Mouse (Mus musculus): ENCODE data around the gene Ndufv1.
"Not testable (repeated sequence)": the region's sequence is repeated elsewhere in the genome, so short reads cannot be mapped to it uniquely, and the experiment has no call there.

Gene Ndufv1

DNA sequence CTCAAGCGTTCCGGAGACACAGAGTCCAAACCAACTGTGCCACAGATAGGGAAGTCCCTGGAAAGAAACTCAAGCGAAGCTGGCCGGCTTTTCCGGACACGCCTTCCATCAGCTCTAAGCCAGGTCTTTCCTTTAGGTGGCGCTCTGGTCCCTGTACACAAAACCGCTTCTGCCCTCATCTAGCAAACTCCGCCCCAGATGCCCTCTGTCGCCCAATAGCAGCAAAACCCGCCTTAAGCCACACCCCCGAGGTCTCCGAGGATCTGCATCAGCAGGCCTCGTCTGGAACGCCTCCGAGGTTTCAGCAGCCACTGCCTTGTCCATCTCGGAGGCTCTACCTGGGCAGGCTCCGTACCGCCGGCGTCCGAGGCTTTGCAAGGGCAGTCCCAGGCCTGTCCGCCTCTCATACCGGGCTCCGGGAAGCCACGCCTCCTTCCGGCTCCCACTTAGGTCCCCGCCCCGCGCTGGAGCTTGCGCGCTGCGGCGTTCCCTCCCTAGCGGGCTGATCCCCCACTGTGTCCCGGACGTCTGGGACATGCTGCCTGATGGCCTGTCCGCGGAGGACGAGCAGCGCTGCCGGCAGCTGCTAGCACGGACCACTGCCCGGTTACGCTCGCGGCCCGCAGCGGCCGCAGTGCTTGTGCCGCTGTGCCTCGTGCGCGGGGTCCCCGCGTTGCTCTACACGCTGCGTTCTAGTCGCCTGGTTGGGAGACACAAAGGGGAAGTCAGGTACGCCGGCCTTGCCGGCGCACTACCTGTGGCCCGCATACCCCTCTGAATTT, 12.3 kb downstream of the Ndufv1 start, which contains the start of the genes Nudt8 and Gm49405:
Gene Nudt8, plus strand, starts transcription at position 462 of the 782 bp plus-strand sequence.
Gene Gm49405, plus strand, starts transcription at position 508 of the 782 bp plus-strand sequence.
- peak; percentile 99 for DNase-seq

DNA sequence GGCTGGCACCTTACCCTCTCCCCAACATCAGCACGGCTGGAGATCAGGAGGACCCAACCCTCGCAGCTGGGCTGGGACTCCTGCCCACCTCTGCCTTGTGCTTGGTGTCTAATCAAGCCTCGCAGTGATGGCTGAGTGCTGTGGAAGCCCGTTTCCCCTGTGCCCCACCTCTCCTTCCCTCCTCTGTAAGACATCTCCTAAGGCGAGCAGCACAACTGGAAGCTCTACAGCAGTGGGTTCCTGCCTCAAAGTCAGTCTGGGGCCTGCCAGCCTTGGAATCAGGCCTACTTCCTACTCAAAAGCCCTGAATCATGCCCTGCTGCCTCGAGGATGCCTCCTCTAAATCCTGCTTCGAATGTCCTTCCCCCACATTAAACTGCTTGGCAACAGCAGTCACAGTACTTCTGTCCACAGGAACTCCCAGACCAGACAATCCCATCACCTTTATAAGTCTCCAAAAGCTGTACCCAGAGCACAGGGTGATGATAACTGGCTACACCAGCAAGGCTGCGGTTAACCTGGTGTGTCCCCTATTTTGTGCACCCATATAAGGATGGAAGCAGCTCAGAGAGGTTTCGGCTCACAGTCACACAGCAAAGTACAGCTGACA, 13.4 kb downstream of the Ndufv1 start:
- peak; percentile 16 for DNase-seq

DNA sequence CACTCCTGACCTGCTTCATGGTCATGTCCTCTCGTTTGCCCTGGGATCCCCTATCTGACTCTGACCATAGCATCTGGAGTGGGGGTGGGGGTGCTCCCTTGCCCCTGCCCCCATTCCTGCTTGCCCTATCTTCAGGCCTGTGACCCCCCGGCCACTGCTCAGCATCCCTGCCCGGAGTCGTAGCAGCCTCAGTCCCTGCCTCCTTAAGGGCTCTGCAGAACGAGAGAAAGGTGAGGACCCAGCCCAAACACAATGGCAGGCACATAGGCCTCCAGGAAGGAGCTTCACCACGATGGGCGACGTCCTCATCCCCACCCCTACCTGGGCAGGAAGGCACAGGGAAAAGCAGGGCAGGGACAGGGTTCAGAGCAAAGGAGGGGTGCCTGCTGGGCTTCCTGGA, 14.3 kb downstream of the Ndufv1 start:
- DNase-seq = no peak

GRCm38 (mm10) chr19:3997231-3997630, 15.4 kb downstream of the Ndufv1 start:
- DNase-seq = peak; percentile 15

- peak; percentile 28 for DNase-seq
Observed at GRCm38 (mm10) chr19:3996747-3997146, 15.9 kb downstream of the Ndufv1 start.

- DNase-seq = no peak
Observed at GRCm38 (mm10) chr19:3996106-3996505, 16.5 kb downstream of the Ndufv1 start.

DNA sequence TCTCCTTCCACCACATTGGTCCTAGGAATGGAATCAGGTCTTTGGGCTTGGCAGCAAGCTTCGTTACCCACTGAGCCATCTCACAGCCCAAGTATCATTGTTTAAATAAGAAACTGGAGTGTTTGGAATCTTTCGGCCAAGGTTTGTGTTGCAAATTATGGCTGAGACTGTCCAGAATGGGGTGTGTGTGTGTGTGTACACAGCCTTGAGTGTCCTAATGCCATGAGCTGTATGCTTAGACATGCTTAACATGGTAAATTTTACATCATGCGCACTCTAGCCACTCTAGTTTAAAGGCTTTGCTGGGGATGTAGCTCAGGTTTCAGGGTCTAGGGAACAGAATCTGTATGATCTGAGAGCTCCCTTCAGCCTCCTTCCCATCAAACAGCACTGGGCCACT, 17.1 kb downstream of the Ndufv1 start:
- no peak for DNase-seq

GRCm38 (mm10) chr19:3994932-3995331, 17.7 kb downstream of the Ndufv1 start:
- DNase-seq = no peak

- DNase-seq = peak; percentile 20
Observed at GRCm38 (mm10) chr19:3992416-3992815, 20.2 kb downstream of the Ndufv1 start, which contains the start of gene Tbx10. TSS of gene Tbx10 (plus strand) at chr19:3992752.

GRCm38 (mm10) chr19:3991966-3992365, 20.6 kb downstream of the Ndufv1 start:
- peak; percentile 17 for DNase-seq

- peak; percentile 29 for DNase-seq
Observed at GRCm38 (mm10) chr19:3991562-3991961, 21.0 kb downstream of the Ndufv1 start.

DNA sequence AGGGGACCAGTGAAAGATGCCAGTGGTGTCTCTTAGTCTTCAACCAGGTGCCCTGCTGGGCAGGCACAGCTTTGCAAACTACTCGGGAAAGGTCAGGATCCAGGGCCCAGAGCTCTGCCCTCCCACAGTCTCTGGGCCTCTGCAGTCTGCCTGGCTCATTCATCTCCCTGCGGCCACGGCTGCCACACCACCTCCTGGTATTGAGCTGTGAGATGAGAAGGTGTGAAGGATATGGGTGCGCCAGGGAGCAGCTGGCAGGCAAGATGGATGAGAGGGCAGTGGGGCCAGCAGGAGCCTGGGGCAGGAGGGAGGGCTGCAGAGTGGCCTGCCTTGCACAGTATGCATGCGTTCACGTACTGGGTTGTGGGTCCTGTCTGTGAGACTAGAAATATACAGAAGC, 21.8 kb downstream of the Ndufv1 start:
- DNase-seq = peak; percentile 16

- peak; percentile 14 for DNase-seq
Observed at GRCm38 (mm10) chr19:3988750-3989149, 23.9 kb downstream of the Ndufv1 start.

DNA sequence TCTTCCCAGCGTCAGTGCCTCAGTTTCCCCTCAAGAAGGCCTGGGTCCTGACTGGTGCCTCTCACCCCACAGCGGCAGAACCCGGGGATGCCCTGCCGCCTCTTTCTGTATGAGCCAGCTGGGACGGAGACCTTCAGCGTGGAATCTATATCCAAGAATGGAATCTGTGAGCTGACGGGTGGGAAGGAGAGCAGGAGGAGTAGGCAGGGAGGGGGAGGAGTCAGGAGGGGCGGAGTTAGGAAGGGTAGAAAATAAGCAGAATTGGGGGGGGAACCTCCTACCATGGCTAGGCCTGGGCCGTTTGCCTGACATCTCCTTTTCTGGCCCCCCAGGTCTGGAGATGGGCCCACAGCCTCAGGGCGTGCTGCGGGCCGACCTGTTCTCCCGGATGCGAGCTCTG, 24.5 kb downstream of the Ndufv1 start:
- DNase-seq = peak; percentile 18

- peak; percentile 95 for DNase-seq
Observed at GRCm38 (mm10) chr19:3986334-3986733, 26.3 kb downstream of the Ndufv1 start, which contains the start of gene Acy3. TSS of gene Acy3 (plus strand) at chr19:3986570.

DNA sequence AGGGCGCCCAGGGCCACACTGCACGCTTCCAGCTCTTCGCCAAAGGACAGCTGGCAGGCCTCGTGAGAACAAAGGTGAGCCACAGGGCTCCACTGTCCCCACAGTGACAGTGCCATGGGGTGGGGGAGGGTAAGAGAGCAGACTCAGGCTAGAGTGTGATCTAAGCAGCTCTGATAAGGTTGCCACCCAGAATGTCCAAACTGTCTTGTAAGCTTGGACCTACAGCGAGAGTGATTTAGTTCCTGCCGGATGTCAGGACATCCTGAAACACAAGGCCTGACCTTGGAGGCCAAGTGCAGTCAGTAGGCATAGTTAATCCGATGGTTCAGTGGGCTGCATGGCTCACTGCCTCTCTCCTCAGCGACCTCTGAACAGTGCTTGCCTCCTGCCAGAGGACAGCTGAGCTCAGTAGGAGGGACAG, 27.3 kb downstream of the Ndufv1 start:
- peak; percentile 84 for DNase-seq

DNA sequence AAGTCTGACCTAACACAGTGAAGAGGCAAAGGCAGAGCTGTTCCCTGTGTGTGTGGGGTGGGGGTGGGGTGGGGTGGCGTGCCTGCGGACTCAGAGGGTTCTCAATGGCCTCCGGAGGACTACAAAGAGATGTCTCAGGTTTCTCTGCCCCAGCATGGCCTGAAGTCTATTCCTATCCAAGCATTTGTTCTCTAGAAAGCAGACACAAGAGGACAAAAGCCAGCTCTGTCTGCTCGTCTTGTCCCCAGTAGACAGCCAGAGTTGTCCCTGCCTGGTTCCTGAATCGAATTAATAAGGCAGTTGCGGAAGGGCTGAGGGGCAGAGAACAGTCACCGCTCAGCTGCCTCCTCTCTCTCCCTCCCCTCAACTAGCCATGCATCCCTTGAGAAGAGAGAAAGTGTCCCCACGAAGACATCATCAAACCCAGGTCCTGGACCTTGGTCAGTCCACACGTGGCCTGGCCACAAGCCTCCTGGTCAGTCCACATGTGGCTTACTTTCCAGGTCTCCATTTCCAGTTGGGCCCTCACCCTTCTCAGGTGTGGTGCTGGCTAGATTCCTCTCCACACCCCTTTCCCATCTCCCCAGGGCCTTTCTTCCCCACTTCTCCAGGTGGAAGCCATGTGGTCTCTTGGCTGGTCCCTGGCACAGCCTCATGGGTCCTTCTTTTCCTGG, 28.9 kb downstream of the Ndufv1 start:
- DNase-seq = peak; percentile 39

DNA sequence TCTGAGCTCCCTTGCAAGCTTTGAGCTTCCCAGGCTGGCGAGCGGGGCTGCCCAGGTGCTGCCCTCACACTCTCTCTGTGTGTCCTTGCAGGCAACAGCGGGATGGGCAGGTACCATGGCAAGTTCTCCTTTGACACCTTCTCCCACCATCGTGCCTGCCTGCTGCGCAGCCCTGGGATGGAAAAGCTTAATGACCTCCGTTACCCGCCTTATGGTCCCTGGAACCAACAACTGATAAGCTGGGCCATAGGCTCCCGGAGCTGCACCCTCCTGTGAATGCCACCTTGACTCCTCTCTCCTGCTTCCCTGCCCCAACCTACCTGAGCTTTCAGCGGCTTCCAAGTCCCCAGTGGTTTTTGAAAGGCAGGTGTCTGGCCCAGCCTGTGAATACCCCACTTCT, 31.7 kb downstream of the Ndufv1 start:
- DNase-seq = no peak

GRCm38 (mm10) chr19:3980309-3980708, 32.3 kb downstream of the Ndufv1 start:
- DNase-seq = peak; percentile 81

GRCm38 (mm10) chr19:3975866-3976265, 36.7 kb downstream of the Ndufv1 start:
- no peak for DNase-seq

- not testable (repeated sequence) for DNase-seq
Observed at GRCm38 (mm10) chr19:3974608-3975007, 38.0 kb downstream of the Ndufv1 start.

DNA sequence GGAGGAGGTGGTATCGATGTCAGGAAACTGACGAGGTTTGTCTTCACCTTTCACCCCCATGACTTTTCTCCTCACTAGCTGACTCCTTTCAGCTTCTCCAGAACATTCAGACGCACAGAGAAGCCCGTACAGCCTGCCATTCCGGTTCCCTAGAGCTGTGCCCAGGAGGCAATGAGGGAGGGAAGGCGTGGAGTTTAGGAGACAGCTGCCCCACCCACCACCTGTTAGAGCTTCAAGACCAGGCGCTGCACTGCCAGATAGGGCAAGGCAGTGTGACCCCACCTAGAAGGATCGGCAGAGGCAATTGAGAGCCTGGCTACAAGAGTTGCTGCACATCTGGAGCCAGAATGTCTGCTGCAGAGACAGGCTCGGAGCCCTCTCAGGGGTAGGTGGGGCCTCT, 40.4 kb downstream of the Ndufv1 start, which contains the start of gene Aldh3b2:
Gene Aldh3b2, plus strand, starts transcription at position 100 of the 400 bp plus-strand sequence.
- no peak for DNase-seq

DNA sequence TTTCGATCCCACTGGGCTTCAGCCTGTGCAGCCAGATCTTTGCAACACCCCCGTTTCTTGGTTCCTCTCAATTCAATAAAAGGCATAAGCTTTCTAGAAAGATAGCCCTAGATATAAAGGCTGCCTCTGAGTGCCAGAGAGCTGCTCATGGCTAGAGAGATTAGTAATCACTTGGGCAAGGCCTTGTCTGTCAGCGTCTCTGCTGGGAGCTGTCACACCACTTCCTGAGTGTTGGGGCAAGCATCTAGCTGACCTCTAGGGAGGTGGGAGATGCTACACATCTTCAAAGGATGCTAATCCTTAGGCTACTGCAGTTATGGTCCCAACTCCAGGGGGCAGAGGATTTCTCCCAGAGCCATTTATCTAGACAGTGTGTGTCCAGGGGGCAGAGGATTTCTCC, 45.3 kb downstream of the Ndufv1 start:
- no peak for DNase-seq

All from kidney, adult 18-20 months (tissue).